Mouse (Mus musculus) telencephalon, adult 2 months (tissue): ENCODE data around the gene Defb13.
"Not testable (repeated sequence)": the region's sequence is repeated elsewhere in the genome, so short reads cannot be mapped to it uniquely, and the experiment has no call there.

Experiments used
- DNase-seq: peaks from one replicate; pipeline ENCODE4 v3.0.0-alpha.2; 2011; ENCODE audit warnings: low read depth, low spot score

Gene Defb13

GRCm38 (mm10) chr8:21946462-21946861 is at the start of gene Defb13:
Gene Defb13 (plus strand): TSS chr8:21946762.
- no peak for DNase-seq

GRCm38 (mm10) chr8:21906290-21906689 is 40.3 kb upstream of the Defb13 start, which contains the start of gene Defb11:
Gene Defb11 (minus strand): TSS chr8:21906412.
- DNase-seq: not testable (repeated sequence)

- DNase-seq: no peak
Measured at GRCm38 (mm10) chr8:21911931-21912330, 34.6 kb upstream of the Defb13 start.

GRCm38 (mm10) chr8:21912554-21912953 is 34.0 kb upstream of the Defb13 start:
- DNase-seq: no peak

GRCm38 (mm10) chr8:21915625-21916024 is 30.9 kb upstream of the Defb13 start:
- DNase-seq: no peak

GRCm38 (mm10) chr8:21930754-21931153 is 15.8 kb upstream of the Defb13 start:
- DNase-seq: not testable (repeated sequence)

GRCm38 (mm10) chr8:21932610-21933009 is 14.0 kb upstream of the Defb13 start, which contains the start of gene Defb15:
Gene Defb15 (minus strand): TSS chr8:21932710.
- no peak for DNase-seq

GRCm38 (mm10) chr8:21938052-21938451 is 8.5 kb upstream of the Defb13 start, which contains the start of gene Defb35:
Gene Defb35 (plus strand): TSS chr8:21938352.
- DNase-seq: not testable (repeated sequence)

- no peak for DNase-seq
Measured at GRCm38 (mm10) chr8:21947311-21948017, 902 bp downstream of the Defb13 start.

- peak; percentile 16 for DNase-seq
Measured at GRCm38 (mm10) chr8:21955321-21955720, 8.8 kb downstream of the Defb13 start.

GRCm38 (mm10) chr8:21956336-21956735 is 9.8 kb downstream of the Defb13 start:
- no peak for DNase-seq

GRCm38 (mm10) chr8:21958414-21958813 is 11.9 kb downstream of the Defb13 start, which contains the start of gene Fam90a1a:
Gene Fam90a1a (plus strand): TSS chr8:21958714.
- no peak for DNase-seq

- DNase-seq: no peak
Measured at GRCm38 (mm10) chr8:21966646-21967045, 20.1 kb downstream of the Defb13 start.

- DNase-seq: no peak
Measured at GRCm38 (mm10) chr8:21969475-21969874, 22.9 kb downstream of the Defb13 start, which contains the start of gene Ccdc70. Gene Ccdc70 (plus strand): TSS chr8:21969775.

- peak; percentile 9 for DNase-seq
Measured at GRCm38 (mm10) chr8:21978193-21978592, 31.6 kb downstream of the Defb13 start.

GRCm38 (mm10) chr8:21981664-21982337 is 35.2 kb downstream of the Defb13 start:
- DNase-seq: peak; percentile 38

- peak; percentile 18 for DNase-seq
Measured at GRCm38 (mm10) chr8:21992184-21992583, 45.6 kb downstream of the Defb13 start.

- DNase-seq: no peak
Measured at GRCm38 (mm10) chr8:21995181-21995580, 48.6 kb downstream of the Defb13 start.
